Mouse (Mus musculus): ENCODE data around the gene Ptpn12.

DNA sequence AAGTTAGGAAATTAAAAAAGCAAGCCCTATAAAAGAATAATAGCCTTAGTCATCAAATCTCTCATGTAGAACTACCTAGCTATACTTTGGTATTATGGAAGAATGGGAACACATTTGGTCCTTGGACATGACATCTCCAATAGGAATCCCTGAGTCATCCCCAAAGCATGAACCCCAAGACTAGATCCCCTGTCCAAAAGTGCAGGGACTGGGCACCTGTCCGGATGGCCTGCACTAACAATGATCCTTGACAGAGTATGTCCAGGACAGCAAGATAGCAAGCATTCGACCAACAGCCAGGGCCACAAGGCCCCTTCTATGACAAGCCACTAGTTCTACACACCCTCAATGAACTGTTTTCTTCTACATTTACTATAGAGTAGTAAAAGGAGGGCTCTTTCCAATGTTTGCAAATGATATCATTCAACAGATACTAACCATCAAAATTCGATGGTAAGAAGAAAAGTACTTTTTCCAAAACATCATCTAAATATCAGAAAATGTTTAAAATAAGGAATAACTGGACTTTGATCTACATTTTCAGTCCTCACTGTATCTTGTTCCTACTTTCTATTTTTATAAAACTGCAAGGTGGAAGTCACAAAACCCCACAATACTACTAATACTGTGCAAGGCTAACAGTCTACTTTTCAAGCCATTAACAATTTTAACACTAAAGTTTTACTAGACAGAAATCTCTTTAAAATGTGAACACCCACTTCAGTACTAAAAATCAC is 2.0 kb downstream of the Ptpn12 start:
- TF ChIP-seq CTCF (IDR thresholded peaks at IDR 0.05; ENCODE audit: borderline replicate concordance, insufficient read depth, low read depth, low read length), result no peak
- TF ChIP-seq POLR2A (IDR thresholded peaks at IDR 0.05; ENCODE audit: borderline replicate concordance, insufficient read depth, low read length), result no peak

Measured in cerebellum, adult 2 months (tissue).